Mouse (Mus musculus): Measurements from ENCODE around the gene B3galt5.
"Not testable (repeated sequence)": the region's sequence is repeated elsewhere in the genome, so short reads cannot be mapped to it uniquely, and the experiment has no call there.

The B3galt5 gene

GRCm38 (mm10) chr16:96271736-96272135 lies 36.1 kb downstream of the B3galt5 start:
- no peak for DNase-seq (ENCODE audit: low spot score)

- no peak for DNase-seq (ENCODE audit: low spot score)
Measured at GRCm38 (mm10) chr16:96272929-96273619, 37.5 kb downstream of the B3galt5 start.

- no peak for DNase-seq (ENCODE audit: low spot score)
Measured at GRCm38 (mm10) chr16:96276596-96276995, 41.0 kb downstream of the B3galt5 start.

GRCm38 (mm10) chr16:96278491-96279224 lies 43.1 kb downstream of the B3galt5 start:
- DNase-seq (ENCODE audit: low spot score): peak; percentile 58

- DNase-seq (ENCODE audit: low spot score): peak; percentile 60
Measured at GRCm38 (mm10) chr16:96280719-96281605, 45.4 kb downstream of the B3galt5 start.

GRCm38 (mm10) chr16:96282566-96282965 lies 47.0 kb downstream of the B3galt5 start:
- no peak for DNase-seq (ENCODE audit: low spot score)

GRCm38 (mm10) chr16:96291885-96292284 lies 56.3 kb downstream of the B3galt5 start:
- no peak for DNase-seq (ENCODE audit: low spot score)

- no peak for DNase-seq (ENCODE audit: low spot score)
Measured at GRCm38 (mm10) chr16:96292530-96293173, 57.1 kb downstream of the B3galt5 start.

GRCm38 (mm10) chr16:96298075-96298474 lies 62.5 kb downstream of the B3galt5 start:
- no peak for DNase-seq (ENCODE audit: low spot score)

- no peak for DNase-seq (ENCODE audit: low spot score)
Measured at GRCm38 (mm10) chr16:96298574-96298973, 63.0 kb downstream of the B3galt5 start.

GRCm38 (mm10) chr16:96303356-96303755 lies 67.8 kb downstream of the B3galt5 start:
- DNase-seq (ENCODE audit: low spot score): no peak

- DNase-seq (ENCODE audit: low spot score): no peak
Measured at GRCm38 (mm10) chr16:96304438-96304837, 68.8 kb downstream of the B3galt5 start.

- DNase-seq (ENCODE audit: low spot score): no peak
Measured at GRCm38 (mm10) chr16:96306905-96307304, 71.3 kb downstream of the B3galt5 start.

- DNase-seq (ENCODE audit: low spot score): no peak
Measured at GRCm38 (mm10) chr16:96317803-96318202, 82.2 kb downstream of the B3galt5 start.

- DNase-seq (ENCODE audit: low spot score): no peak
Measured at GRCm38 (mm10) chr16:96322739-96323138, 87.1 kb downstream of the B3galt5 start.

- no peak for DNase-seq (ENCODE audit: low spot score)
Measured at GRCm38 (mm10) chr16:96323166-96323565, 87.6 kb downstream of the B3galt5 start.

GRCm38 (mm10) chr16:96326110-96326999 lies 90.8 kb downstream of the B3galt5 start:
- peak; percentile 7 for DNase-seq (ENCODE audit: low spot score)

- not testable (repeated sequence) for DNase-seq (ENCODE audit: low spot score)
Measured at GRCm38 (mm10) chr16:96327251-96327650, 91.7 kb downstream of the B3galt5 start.

- no peak for DNase-seq (ENCODE audit: low spot score)
Measured at GRCm38 (mm10) chr16:96339570-96339969, 104.0 kb downstream of the B3galt5 start.

GRCm38 (mm10) chr16:96341269-96341668 lies 105.7 kb downstream of the B3galt5 start:
- DNase-seq (ENCODE audit: low spot score): peak; percentile 74

- DNase-seq (ENCODE audit: low spot score): no peak
Measured at GRCm38 (mm10) chr16:96341945-96342344, 106.3 kb downstream of the B3galt5 start.
